ENCODE assay signal across 27 mouse cellular contexts in genomic region chr2:136936391-136937288, GRCm38 (mm10). TPM values are rescaled to one million over a fixed set of nuclear protein-coding genes. Genes with fewer than 3 reads are reported as not detected.
A peak's percentile ranks its signal among the peaks of the same experiment; 100 is the strongest.
DNase-seq lines count a peak whose midpoint lies in the region; TF ChIP-seq lines count a peak whose summit lies in the region.
"Had no signal": no experiment of that assay in that cellular context is flagged by ENCODE, and none has a peak within 500 bp of the region (broad histone marks: within the 10 kb centered on the region; RNA-seq: fewer than 3 reads in every experiment).

No protein-coding gene starts in this region.

- H3K4me3 ChIP-seq in bone marrow macrophage, adult 2 months (ENCODE audit: insufficient read depth, low read length), result peak overlapping the region; percentile 19
- no peak overlapping the region for H3K4me3 ChIP-seq in macrophage (ENCODE audit: inconsistent target)
- H3K4me3 ChIP-seq in embryonic facial prominence, embryonic 10.5 days, result no peak overlapping the region
- H3K4me3 ChIP-seq: embryonic facial prominence, embryonic 12.5 days; erythroblast, embryonic 14.5 days; forebrain, embryonic 12.5 days; gastrocnemius, adult 2 months; heart, embryonic 10.5 days; hindbrain, embryonic 15.5 days; intestine, embryonic 15.5 days; layer of hippocampus, adult 2 months; midbrain, embryonic 13.5 days; neural tube, embryonic 12.5 days had no signal

- 6% methylated on average over 4 of the region's 4 CpGs for WGBS in macrophage (ENCODE audit: missing documents)
- WGBS in embryonic facial prominence, embryonic 10.5 days, result 88% methylated on average over 4 of the region's 4 CpGs

- peak overlapping the region; percentile 95 for H3K27ac ChIP-seq in bone marrow macrophage, adult 2 months (ENCODE audit: insufficient read depth, low read depth, low read length)
- H3K27ac ChIP-seq in macrophage, result peak overlapping the region; percentile 75
- no peak overlapping the region for H3K27ac ChIP-seq in embryonic facial prominence, embryonic 10.5 days (replicated peaks)
- H3K27ac ChIP-seq: embryonic facial prominence, embryonic 12.5 days; forebrain, embryonic 12.5 days; gastrocnemius, adult 2 months; heart, embryonic 10.5 days; hindbrain, embryonic 15.5 days; intestine, embryonic 15.5 days; layer of hippocampus, adult 2 months; midbrain, embryonic 13.5 days; neural tube, embryonic 12.5 days had no signal

- peaks cover 35% of the 10 kb centered on the region; the same call in 1 of the 2 replicates for H3K79me2 ChIP-seq in macrophage (ENCODE audit: inconsistent target)

- TF ChIP-seq CTCF in bone marrow macrophage, adult 2 months (IDR thresholded peaks at IDR 0.05; ENCODE audit: low read depth, low read length), result no peak

- TF ChIP-seq POLR2A in bone marrow macrophage, adult 2 months (IDR thresholded peaks at IDR 0.05; ENCODE audit: borderline replicate concordance, low read depth, low read length), result no peak

- peaks cover 24% of the 10 kb centered on the region for H3K4me1 ChIP-seq in bone marrow macrophage, adult 2 months (ENCODE audit: control insufficient read depth, insufficient read depth, low read length)
- H3K4me1 ChIP-seq in embryonic facial prominence, embryonic 10.5 days, result no peaks in the 10 kb centered on the region
- H3K4me1 ChIP-seq: embryonic facial prominence, embryonic 12.5 days; forebrain, embryonic 12.5 days; heart, embryonic 10.5 days; hindbrain, embryonic 15.5 days; intestine, embryonic 15.5 days; midbrain, embryonic 13.5 days; neural tube, embryonic 12.5 days had no signal

- H3K27me3 ChIP-seq in embryonic facial prominence, embryonic 10.5 days (replicated peaks; ENCODE audit: low read depth, poor library complexity, severe bottlenecking), result no peaks in the 10 kb centered on the region
- H3K27me3 ChIP-seq: embryonic facial prominence, embryonic 12.5 days; forebrain, embryonic 12.5 days; hindbrain, embryonic 15.5 days; intestine, embryonic 15.5 days; midbrain, embryonic 13.5 days; neural tube, embryonic 12.5 days had no signal

- no peaks in the 10 kb centered on the region for H3K36me3 ChIP-seq in macrophage (ENCODE audit: inconsistent target)
- H3K36me3 ChIP-seq in embryonic facial prominence, embryonic 10.5 days (replicated peaks), result no peaks in the 10 kb centered on the region
- H3K36me3 ChIP-seq: embryonic facial prominence, embryonic 12.5 days; forebrain, embryonic 12.5 days; heart, embryonic 10.5 days; hindbrain, embryonic 15.5 days; intestine, embryonic 15.5 days; midbrain, embryonic 13.5 days; neural tube, embryonic 12.5 days had no signal

- intact Hi-C loops in left cerebral cortex, postnatal 25 days (cut with DNase I), result no loop called here

- DNase-seq in lung, postnatal 36 days, result peak; percentile 37
- DNase-seq in lung, adult 18-20 months, result no peak
- no peak for DNase-seq in cerebellum, postnatal 4 days (ENCODE audit: low spot score in 2 of 2)
- DNase-seq in embryonic facial prominence, embryonic 10.5 days (ENCODE audit: low spot score), result no peak
- no peak for DNase-seq in left cerebral cortex, postnatal 25 days (ENCODE audit: low spot score in 2 of 2)
- DNase-seq: adrenal gland, postnatal 25 days; cerebellum, adult 11 months; cerebellum, adult 9-11 months; gastrocnemius, adult 2 months; heart, postnatal 4 days; kidney, adult 8-10 months; kidney, postnatal 10 days; retina, postnatal 1 day; right cerebral cortex, postnatal 25 days; spleen, adult 18-20 months; thymus, postnatal 14 days had no signal

- H3K9me3 ChIP-seq in embryonic facial prominence, embryonic 10.5 days, result no peaks in the 10 kb centered on the region
- H3K9me3 ChIP-seq: embryonic facial prominence, embryonic 12.5 days; forebrain, embryonic 12.5 days; heart, embryonic 10.5 days; hindbrain, embryonic 15.5 days; intestine, embryonic 15.5 days; midbrain, embryonic 13.5 days; neural tube, embryonic 12.5 days had no signal

RNA-seq across cellular contexts. Expression of gene AL731706.1, which starts 45.5 kb away (rescaled TPM):
- polyA plus RNA-seq in bone marrow macrophage, adult 2 months (2012; ENCODE audit: insufficient read depth, insufficient read length, missing spikeins), result 8.0 and 19.6 TPM in 2 replicates
- 1 to 10 TPM in 25 of 26 experiments, not detected in 1; 1.2 to 7.6 (median 2.8) TPM for total RNA-seq in macrophage (2018; cell fraction: chromatin; rRNA removed)
- 10 to 100 TPM; 10.3 to 18.2 (median 13.4) TPM for total RNA-seq in macrophage (2018; cell fraction: cytosol; rRNA removed)
- total RNA-seq in macrophage (2018; cell fraction: nucleus; rRNA removed), result 10 to 100 TPM in 1 of 26 experiments, 1 to 10 TPM in 24, not detected in 1; 1.1 to 11.8 (median 5.2) TPM
- polyA plus RNA-seq in macrophage (2018), result 6.9 to 25.4 TPM (median 19.1 TPM) in 3 replicates
- 23.5 and 27.6 TPM in 2 replicates for polyA plus RNA-seq in embryonic facial prominence, embryonic 10.5 days (2016; fragmentation: Nextera tagmentation; extraction: Ambion mirVana)
- total RNA-seq in left cerebral cortex, postnatal 25 days (2021), result 1 to 10 TPM; 5.9 to 9.0 TPM

RNA-seq across cellular contexts. Expression of gene Mkks, which starts 45.5 kb away (rescaled TPM):
- 16.2 and 26.4 TPM in 2 replicates for polyA plus RNA-seq in bone marrow macrophage, adult 2 months (2012; ENCODE audit: insufficient read depth, insufficient read length, missing spikeins)
- total RNA-seq in macrophage (2018; cell fraction: chromatin; rRNA removed), result 10 to 100 TPM in 1 of 26 experiments, 1 to 10 TPM in 25; 1.5 to 12.5 (median 3.4) TPM
- total RNA-seq in macrophage (2018; cell fraction: cytosol; rRNA removed), result 10 to 100 TPM in 24 of 26 experiments, 1 to 10 TPM in 2; 8.8 to 23.6 (median 14.8) TPM
- 10 to 100 TPM in 1 of 26 experiments, 1 to 10 TPM in 25; 1.5 to 11.4 (median 4.2) TPM for total RNA-seq in macrophage (2018; cell fraction: nucleus; rRNA removed)
- 4.2 to 14.7 TPM (median 6.5 TPM) in 3 replicates for polyA plus RNA-seq in macrophage (2018)
- polyA plus RNA-seq in embryonic facial prominence, embryonic 10.5 days (2016; fragmentation: Nextera tagmentation; extraction: Ambion mirVana), result 15.5 TPM in 2 replicates
- total RNA-seq in left cerebral cortex, postnatal 25 days (2021), result 10 to 100 TPM; 37.3 to 38.4 TPM

RNA-seq across cellular contexts. Expression of gene Slx4ip, which starts 45.6 kb away (rescaled TPM):
- polyA plus RNA-seq in bone marrow macrophage, adult 2 months (2012; ENCODE audit: insufficient read depth, insufficient read length, missing spikeins), result 4.7 and 4.9 TPM in 2 replicates
- total RNA-seq in macrophage (2018; cell fraction: chromatin; rRNA removed), result 10 to 100 TPM in 23 of 26 experiments, 1 to 10 TPM in 3; 7.1 to 21.5 (median 15.6) TPM
- total RNA-seq in macrophage (2018; cell fraction: cytosol; rRNA removed), result 1 to 10 TPM; 3.5 to 8.5 (median 5.9) TPM
- total RNA-seq in macrophage (2018; cell fraction: nucleus; rRNA removed), result 10 to 100 TPM in 24 of 26 experiments, 1 to 10 TPM in 2; 8.5 to 19.5 (median 13.9) TPM
- polyA plus RNA-seq in macrophage (2018), result 3.9 to 6.4 TPM (median 4.0 TPM) in 3 replicates
- polyA plus RNA-seq in embryonic facial prominence, embryonic 10.5 days (2016; fragmentation: Nextera tagmentation; extraction: Ambion mirVana), result 7.3 and 8.4 TPM in 2 replicates
- 1 to 10 TPM; 9.3 to 10.0 TPM for total RNA-seq in left cerebral cortex, postnatal 25 days (2021)

RNA-seq across cellular contexts. Expression of gene AL731706.2, which starts 51.2 kb away (rescaled TPM):
- polyA plus RNA-seq in bone marrow macrophage, adult 2 months (2012; ENCODE audit: insufficient read depth, insufficient read length, missing spikeins), result 3.8 TPM in 1 of 2 replicates, not detected in the other
- not detected for total RNA-seq in macrophage (2018; cell fraction: chromatin; rRNA removed)
- 10 to 100 TPM in 9 of 26 experiments, 1 to 10 TPM in 3, not detected in 14; 8.4 to 28.2 (median 15.3) TPM for total RNA-seq in macrophage (2018; cell fraction: cytosol; rRNA removed)
- not detected for total RNA-seq in macrophage (2018; cell fraction: nucleus; rRNA removed)
- polyA plus RNA-seq in macrophage (2018), result 17.0 TPM in 1 of 3 replicates, not detected in the others
- polyA plus RNA-seq in embryonic facial prominence, embryonic 10.5 days (2016; fragmentation: Nextera tagmentation; extraction: Ambion mirVana), result 24.9 and 37.9 TPM in 2 replicates
- 10 to 100 TPM; 12.8 to 45.7 TPM for total RNA-seq in left cerebral cortex, postnatal 25 days (2021)
- polyA plus RNA-seq: erythroblast, embryonic 14.5 days had no signal
